Mouse (Mus musculus): ENCODE measurements around the gene Grm4. TPM values are rescaled to one million over a fixed set of nuclear protein-coding genes. Genes with fewer than 3 reads are reported as not detected.

Gene Grm4
- polyA plus RNA-seq, 1 experiment from 2014 or later, result 0.16 TPM

GRCm38 (mm10) chr17:27563771-27564244 is 42.6 kb upstream of the Grm4 start:
- Histone ChIP-seq H3K4me2 (replicated peaks; ENCODE audit: low read depth) (no peak overlapping the region), H3K4me1 (replicated peaks; ENCODE audit: control insufficient read depth, insufficient read depth) (0 out of 2 replicates have a peak, but pooled peaks cover 3% of the 10 kb centered on the region), H3K27ac (replicated peaks) (no peak overlapping the region), H3K4me3 (ENCODE audit: low read depth, low read length) (no peak overlapping the region), H3K27me3 (ENCODE audit: control insufficient read depth, insufficient read depth, low read length) (no peaks in the 10 kb centered on the region), H3K9ac (ENCODE audit: low read length) (no peak overlapping the region), H3K36me3 (ENCODE audit: control insufficient read depth, insufficient read depth, low read length) (no peaks in the 10 kb centered on the region), H3K9me3 (ENCODE audit: control insufficient read depth, low read length) (no peaks in the 10 kb centered on the region)
- TF ChIP-seq CTCF (IDR thresholded peaks at IDR 0.05; ENCODE audit: low read depth) (no peak), EP300 (optimal IDR thresholded peaks at IDR 0.05) (no peak)
- DNase-seq (ENCODE audit: low spot score) (no peak), ATAC-seq (ENCODE audit: low FRiP score, low TSS enrichment) (no peak)
- 55% methylated on average over 7 of the region's 7 CpGs for WGBS

DNA sequence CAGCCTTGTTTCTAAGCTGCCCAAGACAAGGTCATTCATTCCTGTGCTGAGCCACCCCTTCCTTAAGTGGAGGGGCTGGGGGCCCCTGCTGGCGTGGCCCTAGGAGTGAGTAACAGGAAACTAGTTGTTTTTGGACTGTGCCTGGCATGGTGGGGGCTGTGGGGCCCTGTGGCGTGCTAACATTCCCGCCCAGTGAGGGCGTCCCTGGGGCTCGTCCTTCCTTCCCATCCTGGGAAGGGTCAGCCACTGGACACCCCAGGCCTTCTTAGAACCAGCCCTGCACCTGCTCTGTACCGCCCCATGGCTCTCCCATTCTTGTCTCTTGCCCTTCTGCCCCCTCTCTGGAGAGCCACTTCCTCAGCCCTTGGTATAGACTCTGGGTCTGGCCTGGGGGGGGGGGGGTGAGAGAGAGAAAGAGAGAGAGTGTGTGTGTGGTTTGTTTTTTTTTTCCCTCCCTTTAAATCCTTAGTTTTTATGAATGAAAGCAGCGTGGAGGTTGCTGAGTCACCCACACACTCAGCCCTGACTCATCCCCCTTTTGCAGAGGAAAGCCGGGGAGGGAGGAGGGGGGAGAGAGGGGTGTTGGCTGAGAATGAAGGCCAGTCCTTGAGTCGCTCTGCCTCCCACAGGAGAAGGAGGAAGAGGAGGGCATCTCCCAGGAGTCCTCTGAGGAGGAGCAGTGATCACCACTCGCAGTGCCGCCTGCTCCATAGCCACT is 40.8 kb upstream of the Grm4 start:
- Histone ChIP-seq H3K4me2 (replicated peaks; ENCODE audit: low read depth) (no peak overlapping the region), H3K4me1 (replicated peaks; ENCODE audit: control insufficient read depth, insufficient read depth) (0 out of 2 replicates have a peak, but pooled peaks cover 3% of the 10 kb centered on the region), H3K27me3 (ENCODE audit: control insufficient read depth, insufficient read depth, low read length) (no peaks in the 10 kb centered on the region), H3K36me3 (ENCODE audit: control insufficient read depth, insufficient read depth, low read length) (no peaks in the 10 kb centered on the region), H3K27ac (replicated peaks) (no peak overlapping the region), H3K4me3 (ENCODE audit: low read depth, low read length) (no peak overlapping the region), H3K9me3 (ENCODE audit: control insufficient read depth, low read length) (no peaks in the 10 kb centered on the region), H3K9ac (ENCODE audit: low read length) (no peak overlapping the region)
- TF ChIP-seq CTCF (IDR thresholded peaks at IDR 0.05; ENCODE audit: low read depth) (no peak), EP300 (optimal IDR thresholded peaks at IDR 0.05) (no peak)
- WGBS, result 33% methylated on average over 9 of the region's 11 CpGs
- DNase-seq (ENCODE audit: low spot score), result peak; percentile 80
- peak; percentile 32; the same call in 1 of the 2 replicates for ATAC-seq (ENCODE audit: low FRiP score, low TSS enrichment)

- WGBS, result 77% methylated on average over 13 of the region's 13 CpGs
- TF ChIP-seq EP300 (optimal IDR thresholded peaks at IDR 0.05) (no peak), CTCF (IDR thresholded peaks at IDR 0.05; ENCODE audit: low read depth) (no peak)
- no peak overlapping the region for H3K4me3 ChIP-seq (ENCODE audit: low read depth, low read length)
- no peaks in the 10 kb centered on the region for H3K36me3 ChIP-seq (ENCODE audit: control insufficient read depth, insufficient read depth, low read length)
- ATAC-seq (ENCODE audit: low FRiP score, low TSS enrichment), result no peak
- H3K27me3 ChIP-seq (ENCODE audit: control insufficient read depth, insufficient read depth, low read length), result no peaks in the 10 kb centered on the region
- no peak for DNase-seq (ENCODE audit: low spot score)
- no peaks in the 10 kb centered on the region for H3K9me3 ChIP-seq (ENCODE audit: control insufficient read depth, low read length)
- H3K4me2 ChIP-seq (replicated peaks; ENCODE audit: low read depth), result no peak overlapping the region
- no peak overlapping the region for H3K27ac ChIP-seq (replicated peaks)
- H3K9ac ChIP-seq (ENCODE audit: low read length), result no peak overlapping the region
- H3K4me1 ChIP-seq (replicated peaks; ENCODE audit: control insufficient read depth, insufficient read depth), result 0 out of 2 replicates have a peak, but pooled peaks cover 3% of the 10 kb centered on the region
These were observed 39.8 kb upstream of the Grm4 start for GRCm38 (mm10) chr17:27560926-27561480.

GRCm38 (mm10) chr17:27559596-27559995 is 38.4 kb upstream of the Grm4 start:
- Histone ChIP-seq H3K36me3 (ENCODE audit: control insufficient read depth, insufficient read depth, low read length) (no peaks in the 10 kb centered on the region), H3K27ac (replicated peaks) (no peak overlapping the region), H3K9me3 (ENCODE audit: control insufficient read depth, low read length) (no peaks in the 10 kb centered on the region), H3K4me3 (ENCODE audit: low read depth, low read length) (no peak overlapping the region), H3K9ac (ENCODE audit: low read length) (no peak overlapping the region), H3K27me3 (ENCODE audit: control insufficient read depth, insufficient read depth, low read length) (no peaks in the 10 kb centered on the region), H3K4me1 (replicated peaks; ENCODE audit: control insufficient read depth, insufficient read depth) (peaks cover 4% of the 10 kb centered on the region; the same call in 1 of the 2 replicates), H3K4me2 (replicated peaks; ENCODE audit: low read depth) (no peak overlapping the region)
- ATAC-seq (ENCODE audit: low FRiP score, low TSS enrichment) (no peak), DNase-seq (ENCODE audit: low spot score) (no peak)
- no peak for TF ChIP-seq EP300 (optimal IDR thresholded peaks at IDR 0.05)
- TF ChIP-seq CTCF (IDR thresholded peaks at IDR 0.05; ENCODE audit: low read depth), result no peak
- 57% methylated on average over 10 of the region's 12 CpGs for WGBS

- H3K27me3 ChIP-seq (ENCODE audit: control insufficient read depth, insufficient read depth, low read length), result no peaks in the 10 kb centered on the region
- no peak for DNase-seq (ENCODE audit: low spot score)
- 30% methylated on average over 5 of the region's 5 CpGs for WGBS
- H3K4me3 ChIP-seq (ENCODE audit: low read depth, low read length), result no peak overlapping the region
- no peak overlapping the region for H3K27ac ChIP-seq (replicated peaks)
- peaks cover 4% of the 10 kb centered on the region; the same call in 1 of the 2 replicates for H3K4me1 ChIP-seq (replicated peaks; ENCODE audit: control insufficient read depth, insufficient read depth)
- H3K9me3 ChIP-seq (ENCODE audit: control insufficient read depth, low read length), result no peaks in the 10 kb centered on the region
- peak overlapping the region; percentile 12; the same call in 1 of the 2 replicates for H3K4me2 ChIP-seq (replicated peaks; ENCODE audit: low read depth)
- H3K36me3 ChIP-seq (ENCODE audit: control insufficient read depth, insufficient read depth, low read length), result no peaks in the 10 kb centered on the region
- no peak for ATAC-seq (ENCODE audit: low FRiP score, low TSS enrichment)
- no peak overlapping the region for H3K9ac ChIP-seq (ENCODE audit: low read length)
- no peak for TF ChIP-seq EP300 (optimal IDR thresholded peaks at IDR 0.05)
- TF ChIP-seq CTCF (IDR thresholded peaks at IDR 0.05; ENCODE audit: low read depth), result no peak
These were observed 37.6 kb upstream of the Grm4 start for GRCm38 (mm10) chr17:27558845-27559244.

Data from stomach, postnatal 0 days (tissue).